Mouse (Mus musculus): ENCODE data around the gene Cyp4f40. TPM values are rescaled to one million over a fixed set of nuclear protein-coding genes. Genes with fewer than 3 reads are reported as not detected.
"Not testable (repeated sequence)": the region's sequence is repeated elsewhere in the genome, so short reads cannot be mapped to it uniquely, and the experiment has no call there.

The Cyp4f40 gene
- polyA plus RNA-seq, 1 experiment from 2014 or later, result not detected

- DNase-seq (ENCODE audit: low read depth, low spot score) (no peak), ATAC-seq (no peak)
- in situ Hi-C loops (cut with MboI; ENCODE audit: low pct_unique_long_range_greater_than_20kb), result no loop called here
- peaks cover 23% of the 10 kb centered on the region for H3K27me3 ChIP-seq
- ChIA-PET CTCF (interaction anchor here (0.8 kb wide), 1 partner anchor 32 kb away, joined by 3 read pairs; no protein-coding TSS in a partner anchor), POLR2A (no interaction called here)
- peak; percentile 15 for TF ChIP-seq CTCF (IDR thresholded peaks at IDR 0.05)
Observed at GRCm38 (mm10) chr17:32702826-32703225, 44.1 kb downstream of the Cyp4f40 start.

GRCm38 (mm10) chr17:32710541-32710940 lies 51.8 kb downstream of the Cyp4f40 start:
- in situ Hi-C loops (cut with MboI; ENCODE audit: low pct_unique_long_range_greater_than_20kb); CTCF ChIA-PET; DNase-seq (ENCODE audit: low read depth, low spot score); ATAC-seq; POLR2A ChIA-PET: not testable (repeated sequence)
- H3K27me3 ChIP-seq, result peaks cover 23% of the 10 kb centered on the region

- CTCF ChIA-PET; POLR2A ChIA-PET; ATAC-seq; in situ Hi-C loops (cut with MboI; ENCODE audit: low pct_unique_long_range_greater_than_20kb); DNase-seq (ENCODE audit: low read depth, low spot score): not testable (repeated sequence)
- peaks cover 23% of the 10 kb centered on the region for H3K27me3 ChIP-seq
Observed at GRCm38 (mm10) chr17:32722151-32722550, 63.5 kb downstream of the Cyp4f40 start.

GRCm38 (mm10) chr17:32722771-32723170 lies 64.1 kb downstream of the Cyp4f40 start:
- ChIA-PET POLR2A (no interaction called here), CTCF (no interaction called here)
- DNase-seq (ENCODE audit: low read depth, low spot score), result no peak
- no peak for ATAC-seq
- in situ Hi-C loops (cut with MboI; ENCODE audit: low pct_unique_long_range_greater_than_20kb), result no loop called here
- peaks cover 23% of the 10 kb centered on the region for H3K27me3 ChIP-seq
- no peak for TF ChIP-seq CTCF (IDR thresholded peaks at IDR 0.05)

- peaks cover 15% of the 10 kb centered on the region for H3K27me3 ChIP-seq
- CTCF ChIA-PET; DNase-seq (ENCODE audit: low read depth, low spot score); POLR2A ChIA-PET; ATAC-seq; in situ Hi-C loops (cut with MboI; ENCODE audit: low pct_unique_long_range_greater_than_20kb): not testable (repeated sequence)
Observed at GRCm38 (mm10) chr17:32726360-32726759, 67.7 kb downstream of the Cyp4f40 start.

Other genes with a start within 250 kb of the Cyp4f40 start
- gene Pglyrp2, start 234.7 kb upstream of the Cyp4f40 start, polyA plus RNA-seq (2021), result not detected
- gene Cyp4f39, start 206.2 kb upstream of the Cyp4f40 start, polyA plus RNA-seq (2021), result not detected
- gene Cyp4f17, start 152.8 kb upstream of the Cyp4f40 start, polyA plus RNA-seq (2021), result 0.30 TPM
- 20.9 TPM for gene Cyp4f16, start 122.3 kb upstream of the Cyp4f40 start, polyA plus RNA-seq (2021)
- gene Cyp4f37, start 37.6 kb upstream of the Cyp4f40 start, polyA plus RNA-seq (2021), result 1.6 TPM
- gene Cyp4f15, start 26.7 kb downstream of the Cyp4f40 start, polyA plus RNA-seq (2021), result not detected
- gene Zfp871, start 129.4 kb downstream of the Cyp4f40 start, polyA plus RNA-seq (2021), result 18.3 TPM
- 0.33 TPM for gene Zfp811, start 151.0 kb downstream of the Cyp4f40 start, polyA plus RNA-seq (2021)
- 8.6 TPM for gene Zfp799, start 171.4 kb downstream of the Cyp4f40 start, polyA plus RNA-seq (2021)
- gene Zfp870, start 232.7 kb downstream of the Cyp4f40 start, polyA plus RNA-seq (2021), result 6.5 TPM